Mouse (Mus musculus) cortical plate, adult 2 months (tissue): ENCODE data around the gene Gm10337. TPM values are rescaled to one million over a fixed set of nuclear protein-coding genes. Genes with fewer than 3 reads are reported as not detected.

Experiments
- H3K27ac ChIP-seq: fragments of 200-500 bp; 2 replicates; pipeline ENCODE4 v1.5.1; 2012; ENCODE audit warnings: low read length, control low read depth, inconsistent platforms; ENCODE audit not compliant: insufficient read depth
- H3K4me1 ChIP-seq: fragments of 200-500 bp; 2 replicates; pipeline ENCODE4 v1.6.1; 2011; ENCODE audit warnings: low read length; ENCODE audit not compliant: control insufficient read depth, insufficient read depth
- H3K4me3 ChIP-seq: fragments of 200-500 bp; 2 replicates; pipeline ENCODE4 v1.5.1; 2011; ENCODE audit warnings: mild to moderate bottlenecking, low read length, control low read depth; ENCODE audit not compliant: insufficient read depth
- CTCF ChIP-seq: fragments of 200-500 bp; IDR thresholded peaks from 2 replicates; pipeline ENCODE4 v1.5.1; 2011; ENCODE audit warnings: mild to moderate bottlenecking, control low read depth, low read length; ENCODE audit not compliant: insufficient read depth; ENCODE audit errors: extremely low read depth
- POLR2A ChIP-seq: fragments of 200-500 bp; IDR thresholded peaks from 2 replicates; pipeline ENCODE4 v1.6.1; 2011; ENCODE audit warnings: mild to moderate bottlenecking, low read length, control low read depth; ENCODE audit not compliant: insufficient read depth; ENCODE audit errors: extremely low read depth
- polyA plus RNA-seq: library from polyadenylated mRNA; depleted of rRNA; stranded (reverse); fragments of >200 nt; gene quantifications from 2 replicates; pipeline ENCODE4 v1.2.3, GENCODE M21; 2012

Gm10337 gene
- polyA plus RNA-seq, 1 experiment, result not detected

- H3K4me1 ChIP-seq, result peaks cover 3% of the 10 kb centered on the region; the same call in 1 of the 2 replicates
- H3K4me3 ChIP-seq, result peak within 1 kb of the TSS; percentile 82
- 0 out of 2 replicates have a peak, but pooled peaks have one; percentile 32 for TF ChIP-seq POLR2A
- peak; percentile 72 for TF ChIP-seq CTCF
- H3K27ac ChIP-seq, result peak within 1 kb of the TSS; percentile 92
These were observed 33.3 kb upstream of the Gm10337 start, which contains the start of gene Pcbp2 for GRCm38 (mm10) chr15:102470183-102470604. Gene Pcbp2 (plus strand): TSS chr15:102470539.

DNA sequence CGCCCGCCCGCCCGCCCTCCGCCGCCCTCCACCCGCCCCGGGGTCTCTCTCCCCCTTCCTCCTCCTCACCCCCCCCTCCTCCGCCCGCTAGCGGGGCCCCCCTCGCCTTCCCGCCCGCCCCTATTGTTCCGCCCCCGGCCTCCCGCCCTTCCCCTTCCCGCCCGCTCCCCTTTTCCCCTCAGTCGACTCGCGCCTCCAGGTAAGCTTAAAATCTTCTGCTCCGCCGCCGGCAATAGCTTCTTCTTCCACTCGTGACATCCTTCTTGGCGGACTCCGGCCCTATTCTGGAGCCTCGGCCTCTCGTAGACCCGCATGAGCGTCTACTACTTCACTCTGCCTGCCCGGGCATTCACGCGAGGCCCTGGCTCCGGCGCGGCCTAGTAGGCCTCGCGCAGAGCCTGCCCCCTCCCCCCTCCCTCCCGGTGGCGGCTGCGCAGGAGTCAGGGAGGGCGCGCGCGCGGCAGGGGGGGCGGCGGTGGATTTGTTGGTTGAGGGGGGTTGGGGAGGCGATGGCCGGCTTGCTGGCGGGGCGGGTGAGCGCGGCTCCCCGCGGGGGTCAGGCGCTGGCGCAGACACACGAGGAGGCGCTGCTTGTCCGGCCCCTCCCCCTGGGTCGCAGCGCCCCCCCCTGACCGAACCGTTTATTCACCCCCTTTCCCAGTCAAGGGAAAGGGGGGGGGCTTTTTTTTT is 32.8 kb upstream of the Gm10337 start:
- TF ChIP-seq CTCF (no peak), POLR2A (0 out of 2 replicates have a peak, but pooled peaks have one; percentile 4)
- H3K4me3 ChIP-seq, result peak overlapping the region; percentile 82
- H3K27ac ChIP-seq, result peak overlapping the region; percentile 92
- H3K4me1 ChIP-seq, result peaks cover 3% of the 10 kb centered on the region; the same call in 1 of the 2 replicates

GRCm38 (mm10) chr15:102471295-102471645 is 32.3 kb upstream of the Gm10337 start:
- TF ChIP-seq CTCF (no peak), POLR2A (no peak)

DNA sequence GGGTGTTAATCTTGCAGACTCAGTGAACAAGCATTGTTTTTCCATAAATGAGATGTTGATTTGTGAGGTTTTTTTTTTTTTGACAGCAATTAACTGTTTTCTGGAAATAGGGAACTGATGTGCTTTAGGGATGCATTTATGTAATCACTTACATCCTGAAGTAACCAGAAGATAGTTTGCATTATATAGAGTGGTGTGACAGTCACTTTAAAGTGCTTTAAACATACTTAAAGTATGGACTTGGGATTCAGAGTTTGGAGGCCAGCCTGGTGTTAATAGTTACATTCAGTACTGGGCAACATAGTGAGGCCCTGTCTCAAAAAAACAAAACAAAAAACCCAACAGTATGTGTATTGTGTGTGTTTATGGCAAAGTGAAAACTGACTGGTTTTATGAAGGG is 31.8 kb upstream of the Gm10337 start:
- no peak for TF ChIP-seq CTCF
- no peak for TF ChIP-seq POLR2A
- Histone ChIP-seq H3K27ac (no peak overlapping the region), H3K4me1 (peaks cover 3% of the 10 kb centered on the region; the same call in 1 of the 2 replicates), H3K4me3 (peak overlapping the region; percentile 82; the same call in 1 of the 2 replicates)

More at GRCm38 (mm10) chr15:102471295-102471645, 32.3 kb upstream of the Gm10337 start:
- Histone ChIP-seq H3K4me3 (peak overlapping the region; percentile 82), H3K4me1 (peaks cover 3% of the 10 kb centered on the region; the same call in 1 of the 2 replicates), H3K27ac (no peak overlapping the region)

DNA sequence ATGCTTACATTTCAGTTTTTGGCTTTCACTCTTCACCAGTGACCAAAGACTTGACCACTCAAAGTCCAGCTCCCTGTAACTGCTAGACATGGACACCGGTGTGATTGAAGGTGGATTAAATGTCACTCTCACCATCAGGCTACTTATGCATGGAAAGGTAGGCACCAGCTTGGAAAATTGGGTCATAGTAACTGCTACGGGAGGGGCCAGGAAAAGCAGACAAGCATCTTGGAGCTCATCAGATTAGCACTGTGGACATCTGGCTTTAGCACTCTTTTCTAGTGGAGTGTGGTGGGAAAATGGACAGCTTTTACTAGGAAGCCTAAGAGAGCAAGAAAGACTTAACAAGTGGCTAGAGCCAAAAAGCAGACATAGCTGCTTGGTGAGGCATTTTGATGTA is 30.3 kb upstream of the Gm10337 start:
- peaks cover 3% of the 10 kb centered on the region; the same call in 1 of the 2 replicates for H3K4me1 ChIP-seq
- H3K27ac ChIP-seq, result no peak overlapping the region
- TF ChIP-seq CTCF, result no peak
- no peak for TF ChIP-seq POLR2A
- no peak overlapping the region for H3K4me3 ChIP-seq

GRCm38 (mm10) chr15:102474520-102474919 is 29.0 kb upstream of the Gm10337 start:
- H3K27ac ChIP-seq, result no peak overlapping the region
- H3K4me1 ChIP-seq, result peaks cover 3% of the 10 kb centered on the region; the same call in 1 of the 2 replicates
- no peak overlapping the region for H3K4me3 ChIP-seq
- TF ChIP-seq CTCF, result no peak
- no peak for TF ChIP-seq POLR2A

GRCm38 (mm10) chr15:102483136-102483535 is 20.4 kb upstream of the Gm10337 start:
- H3K4me3 ChIP-seq, result no peak overlapping the region
- H3K27ac ChIP-seq, result no peak overlapping the region
- H3K4me1 ChIP-seq, result no peaks in the 10 kb centered on the region
- no peak for TF ChIP-seq POLR2A
- TF ChIP-seq CTCF, result no peak

- TF ChIP-seq POLR2A (no peak), CTCF (no peak)
- no peak overlapping the region for H3K4me3 ChIP-seq
These were observed 17.7 kb upstream of the Gm10337 start for GRCm38 (mm10) chr15:102485853-102486252.

GRCm38 (mm10) chr15:102487664-102488063 is 15.9 kb upstream of the Gm10337 start:
- no peak overlapping the region for H3K27ac ChIP-seq
- TF ChIP-seq POLR2A, result no peak
- no peak for TF ChIP-seq CTCF
- no peaks in the 10 kb centered on the region; the same call in 1 of the 2 replicates for H3K4me1 ChIP-seq
- no peak overlapping the region for H3K4me3 ChIP-seq

More at GRCm38 (mm10) chr15:102485853-102486252, 17.7 kb upstream of the Gm10337 start:
- Histone ChIP-seq H3K27ac (no peak overlapping the region), H3K4me1 (no peaks in the 10 kb centered on the region)

DNA sequence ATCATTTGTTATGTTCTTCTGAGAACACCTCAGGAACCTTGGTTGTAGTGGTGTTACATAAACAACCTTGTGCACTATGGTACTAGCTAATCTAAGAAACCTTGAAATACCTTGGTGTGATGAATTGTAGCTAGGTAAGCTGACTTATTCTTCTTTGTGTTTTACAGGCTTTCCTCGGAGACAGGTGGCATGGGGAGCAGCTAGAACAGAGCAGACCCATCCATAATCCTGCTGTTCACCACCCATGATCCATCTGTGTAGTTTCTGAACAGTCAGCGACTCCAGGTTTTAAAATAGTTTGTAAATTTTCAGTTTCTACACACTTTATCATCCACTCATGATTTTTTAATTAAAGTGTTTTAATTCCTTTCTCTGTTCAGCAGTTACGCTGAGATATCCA is 5.2 kb upstream of the Gm10337 start:
- Histone ChIP-seq H3K4me3 (no peak overlapping the region), H3K27ac (no peak overlapping the region), H3K4me1 (peaks cover 1% of the 10 kb centered on the region; the same call in 1 of the 2 replicates)
- TF ChIP-seq CTCF (no peak), POLR2A (no peak)
